Mouse (Mus musculus): ENCODE results near the gene Notch2. TPM values are rescaled to one million over a fixed set of nuclear protein-coding genes. Genes with fewer than 3 reads are reported as not detected.

Gene Notch2
- total and polyA plus RNA-seq, 2 experiments from 2014 or later, result 8.1 to 28.4 TPM

DNA sequence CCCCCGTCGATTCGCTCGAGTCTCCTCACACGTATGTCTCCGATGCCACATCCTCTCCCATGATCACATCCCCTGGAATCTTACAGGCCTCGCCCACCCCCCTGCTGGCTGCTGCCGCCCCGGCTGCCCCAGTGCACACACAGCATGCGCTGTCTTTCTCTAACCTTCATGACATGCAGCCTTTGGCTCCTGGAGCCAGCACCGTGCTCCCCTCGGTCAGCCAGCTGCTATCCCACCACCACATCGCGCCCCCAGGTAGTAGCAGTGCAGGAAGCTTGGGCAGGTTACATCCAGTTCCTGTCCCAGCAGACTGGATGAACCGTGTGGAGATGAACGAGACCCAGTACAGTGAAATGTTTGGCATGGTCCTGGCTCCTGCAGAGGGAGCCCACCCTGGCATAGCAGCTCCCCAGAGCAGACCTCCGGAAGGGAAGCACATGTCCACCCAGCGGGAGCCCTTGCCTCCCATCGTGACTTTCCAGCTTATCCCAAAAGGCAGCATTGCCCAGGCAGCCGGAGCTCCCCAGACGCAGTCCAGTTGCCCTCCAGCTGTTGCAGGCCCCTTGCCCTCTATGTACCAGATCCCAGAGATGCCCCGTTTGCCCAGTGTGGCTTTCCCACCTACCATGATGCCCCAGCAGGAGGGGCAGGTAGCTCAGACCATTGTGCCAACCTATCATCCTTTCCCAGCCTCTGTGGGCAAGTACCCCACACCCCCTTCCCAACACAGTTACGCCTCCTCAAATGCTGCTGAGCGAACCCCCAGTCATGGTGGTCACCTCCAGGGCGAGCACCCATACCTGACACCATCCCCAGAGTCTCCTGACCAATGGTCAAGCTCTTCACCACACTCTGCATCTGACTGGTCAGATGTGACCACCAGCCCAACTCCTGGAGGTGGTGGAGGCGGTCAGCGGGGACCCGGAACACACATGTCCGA is 133.4 kb downstream of the Notch2 start:
- DNase-seq, result no peak
- Histone ChIP-seq H3K9ac (no peak overlapping the region), H3K27ac (ENCODE audit: low read depth, low read length) (no peak overlapping the region), H3K36me3 (ENCODE audit: insufficient read depth) (peaks cover 28% of the 10 kb centered on the region), H3K4me3 (ENCODE audit: low read depth, low read length) (no peak overlapping the region), H3K4me1 (ENCODE audit: insufficient read depth) (no peaks in the 10 kb centered on the region), H3K27me3 (ENCODE audit: insufficient read depth, low read length) (no peaks in the 10 kb centered on the region), H3K9me3 (ENCODE audit: low read length) (no peaks in the 10 kb centered on the region), H3K4me2 (ENCODE audit: low read depth) (no peak overlapping the region)
- WGBS, result 94% methylated on average over 29 of the region's 29 CpGs
- no peak for ATAC-seq
- TF ChIP-seq CTCF (IDR thresholded peaks at IDR 0.05; ENCODE audit: low read depth), result no peak

DNA sequence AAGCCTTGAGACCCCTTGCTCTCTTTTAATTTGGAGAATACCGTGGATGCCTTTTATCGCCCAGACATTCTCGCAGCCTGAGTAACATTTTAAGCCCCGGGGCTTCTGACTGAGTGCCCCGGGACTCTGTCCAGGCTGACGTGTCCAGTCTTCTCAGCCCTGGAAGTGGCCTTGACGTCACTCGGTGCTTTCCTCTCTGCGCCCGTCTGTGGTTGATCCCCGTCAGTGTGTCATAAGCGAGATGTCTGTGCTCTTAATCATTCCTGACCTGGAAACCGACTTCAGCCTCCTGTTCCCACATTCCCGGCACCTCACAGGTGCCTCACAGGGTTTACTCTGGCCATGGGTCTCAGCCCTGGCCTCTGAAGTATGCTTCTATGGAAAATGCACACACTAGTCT is 134.4 kb downstream of the Notch2 start:
- 92% methylated on average over 14 of the region's 14 CpGs for WGBS
- Histone ChIP-seq H3K4me2 (ENCODE audit: low read depth) (no peak overlapping the region), H3K9ac (no peak overlapping the region), H3K27me3 (ENCODE audit: insufficient read depth, low read length) (no peaks in the 10 kb centered on the region), H3K4me3 (ENCODE audit: low read depth, low read length) (no peak overlapping the region), H3K27ac (ENCODE audit: low read depth, low read length) (no peak overlapping the region), H3K36me3 (ENCODE audit: insufficient read depth) (peaks cover 24% of the 10 kb centered on the region), H3K4me1 (ENCODE audit: insufficient read depth) (no peaks in the 10 kb centered on the region), H3K9me3 (ENCODE audit: low read length) (no peaks in the 10 kb centered on the region)
- TF ChIP-seq CTCF (IDR thresholded peaks at IDR 0.05; ENCODE audit: low read depth), result no peak
- DNase-seq (no peak), ATAC-seq (no peak)

DNA sequence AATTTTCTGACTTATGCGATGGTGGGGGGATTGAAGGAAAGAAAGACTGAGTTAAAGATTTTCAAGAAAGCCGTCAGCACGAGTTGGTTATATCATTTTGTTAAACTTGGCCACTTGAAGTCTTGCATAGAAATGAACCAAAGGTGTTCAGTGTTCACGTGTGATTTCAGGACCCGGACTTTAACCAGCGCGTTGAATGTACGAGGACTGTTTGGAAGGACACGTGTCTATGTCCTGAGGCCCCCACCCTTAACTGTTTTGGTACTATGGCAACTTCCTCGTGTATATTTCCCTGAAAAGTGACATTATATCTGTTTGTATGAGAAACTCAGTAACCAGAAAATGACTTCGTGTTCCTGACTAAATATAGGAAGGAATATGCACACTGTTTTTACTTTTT is 136.6 kb downstream of the Notch2 start:
- 0 out of 2 replicates have a peak, but pooled peaks cover 14% of the 10 kb centered on the region for H3K36me3 ChIP-seq (ENCODE audit: insufficient read depth)
- WGBS, result 96% methylated on average over 11 of the region's 11 CpGs
- no peaks in the 10 kb centered on the region for H3K9me3 ChIP-seq (ENCODE audit: low read length)
- DNase-seq (no peak), ATAC-seq (no peak)
- no peak overlapping the region for H3K4me2 ChIP-seq (ENCODE audit: low read depth)
- no peak for TF ChIP-seq CTCF (IDR thresholded peaks at IDR 0.05; ENCODE audit: low read depth)
- no peak overlapping the region for H3K27ac ChIP-seq (ENCODE audit: low read depth, low read length)
- no peak overlapping the region for H3K9ac ChIP-seq
- no peaks in the 10 kb centered on the region for H3K27me3 ChIP-seq (ENCODE audit: insufficient read depth, low read length)
- H3K4me3 ChIP-seq (ENCODE audit: low read depth, low read length), result no peak overlapping the region
- H3K4me1 ChIP-seq (ENCODE audit: insufficient read depth), result no peaks in the 10 kb centered on the region

DNA sequence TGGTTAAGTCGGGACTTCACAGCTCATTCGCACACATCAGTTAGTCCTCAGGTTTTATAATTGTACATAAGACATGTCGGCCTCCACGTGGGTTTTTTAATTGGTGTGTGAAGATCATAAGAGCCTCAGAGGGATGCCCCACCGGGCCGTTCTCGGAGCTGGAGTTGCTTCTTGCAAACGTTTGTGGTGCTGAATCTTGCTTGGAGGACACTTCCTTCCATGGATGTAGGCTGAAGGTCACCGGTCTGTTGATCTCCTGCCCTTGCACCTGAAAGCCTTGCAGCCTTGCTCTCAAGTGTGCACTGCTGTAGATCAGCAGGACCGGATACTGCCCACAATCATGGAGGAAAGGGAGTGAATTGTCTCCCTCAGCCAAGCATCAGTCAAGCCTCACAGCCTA is 137.7 kb downstream of the Notch2 start:
- H3K27ac ChIP-seq (ENCODE audit: low read depth, low read length), result no peak overlapping the region
- no peaks in the 10 kb centered on the region for H3K27me3 ChIP-seq (ENCODE audit: insufficient read depth, low read length)
- WGBS, result 87% methylated on average over 10 of the region's 10 CpGs
- no peak overlapping the region for H3K9ac ChIP-seq
- 0 out of 2 replicates have a peak, but pooled peaks cover 14% of the 10 kb centered on the region for H3K36me3 ChIP-seq (ENCODE audit: insufficient read depth)
- DNase-seq, result no peak
- TF ChIP-seq CTCF (IDR thresholded peaks at IDR 0.05; ENCODE audit: low read depth), result no peak
- no peak overlapping the region for H3K4me3 ChIP-seq (ENCODE audit: low read depth, low read length)
- no peaks in the 10 kb centered on the region for H3K9me3 ChIP-seq (ENCODE audit: low read length)
- no peak for ATAC-seq
- no peak overlapping the region for H3K4me2 ChIP-seq (ENCODE audit: low read depth)
- no peaks in the 10 kb centered on the region for H3K4me1 ChIP-seq (ENCODE audit: insufficient read depth)

DNA sequence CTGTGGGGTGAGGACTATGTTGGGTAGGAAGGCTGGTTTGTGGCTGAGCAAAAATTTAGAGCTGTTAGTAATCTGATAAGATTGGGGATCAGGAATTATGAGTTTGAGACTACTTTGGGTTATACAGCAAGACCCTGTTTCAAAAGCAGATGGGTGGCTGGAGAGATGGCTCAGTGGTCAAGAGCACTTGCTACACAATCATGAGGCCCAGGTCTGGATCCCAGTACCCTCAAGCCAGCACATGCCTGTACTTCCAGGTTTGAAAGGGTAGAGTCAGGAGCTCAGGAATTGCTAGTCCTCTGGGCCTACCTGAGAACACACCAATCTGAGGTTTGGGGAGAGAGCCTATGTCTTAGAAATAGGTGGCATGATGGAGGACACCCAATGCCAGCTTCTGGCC is 140.1 kb downstream of the Notch2 start:
- Histone ChIP-seq H3K9me3 (ENCODE audit: low read length) (no peaks in the 10 kb centered on the region), H3K4me1 (ENCODE audit: insufficient read depth) (no peaks in the 10 kb centered on the region), H3K9ac (no peak overlapping the region), H3K36me3 (ENCODE audit: insufficient read depth) (0 out of 2 replicates have a peak, but pooled peaks cover 2% of the 10 kb centered on the region), H3K4me3 (ENCODE audit: low read depth, low read length) (no peak overlapping the region), H3K27ac (ENCODE audit: low read depth, low read length) (no peak overlapping the region), H3K27me3 (ENCODE audit: insufficient read depth, low read length) (no peaks in the 10 kb centered on the region), H3K4me2 (ENCODE audit: low read depth) (no peak overlapping the region)
- no peak for DNase-seq
- no peak for TF ChIP-seq CTCF (IDR thresholded peaks at IDR 0.05; ENCODE audit: low read depth)
- ATAC-seq, result no peak

DNA sequence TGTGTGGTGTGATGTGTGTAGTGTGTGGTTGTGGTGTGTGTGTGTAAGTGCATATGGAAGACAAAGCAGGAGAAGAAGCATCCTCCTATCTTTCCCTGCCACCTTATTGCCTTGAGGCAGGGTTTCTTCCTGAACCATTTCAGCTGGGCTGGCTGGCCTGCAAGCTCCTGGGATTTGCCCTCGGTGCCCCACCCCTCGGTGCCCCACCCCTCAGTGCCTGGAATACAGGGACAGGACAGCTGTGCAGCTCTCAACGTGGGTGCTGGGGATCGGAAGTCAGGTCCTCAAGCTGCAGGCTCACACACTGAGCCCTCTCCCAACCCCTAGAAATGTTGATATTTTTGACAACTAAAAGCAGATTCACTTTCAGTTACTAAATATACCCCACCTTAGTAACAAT is 142.8 kb downstream of the Notch2 start:
- no peak overlapping the region for H3K27ac ChIP-seq (ENCODE audit: low read depth, low read length)
- no peak for ATAC-seq
- H3K4me2 ChIP-seq (ENCODE audit: low read depth), result no peak overlapping the region
- TF ChIP-seq CTCF (IDR thresholded peaks at IDR 0.05; ENCODE audit: low read depth), result no peak
- H3K27me3 ChIP-seq (ENCODE audit: insufficient read depth, low read length), result no peaks in the 10 kb centered on the region
- H3K9ac ChIP-seq, result no peak overlapping the region
- H3K4me1 ChIP-seq (ENCODE audit: insufficient read depth), result no peaks in the 10 kb centered on the region
- H3K9me3 ChIP-seq (ENCODE audit: low read length), result no peaks in the 10 kb centered on the region
- no peaks in the 10 kb centered on the region for H3K36me3 ChIP-seq (ENCODE audit: insufficient read depth)
- WGBS, result 52% methylated on average over 4 of the region's 4 CpGs
- no peak for DNase-seq
- no peak overlapping the region for H3K4me3 ChIP-seq (ENCODE audit: low read depth, low read length)

DNA sequence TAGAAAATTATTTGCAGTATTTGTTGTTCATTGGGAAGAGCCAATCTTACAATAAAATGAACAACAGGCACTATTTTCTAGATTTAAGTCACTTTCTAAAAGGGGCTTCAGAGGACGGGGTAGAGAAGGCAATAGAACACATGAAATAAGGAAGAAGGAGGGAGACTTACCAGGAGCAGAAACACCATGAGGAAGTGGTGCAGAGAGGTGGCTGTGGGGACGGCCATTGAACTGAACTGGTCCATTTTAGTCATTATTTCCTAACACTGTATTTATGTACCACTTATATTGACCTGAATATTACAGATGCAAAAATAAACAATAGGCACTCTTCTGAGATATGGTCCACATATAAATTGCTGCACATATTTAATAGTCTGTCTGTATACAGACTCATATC is 143.7 kb downstream of the Notch2 start:
- H3K9ac ChIP-seq, result no peak overlapping the region
- H3K4me2 ChIP-seq (ENCODE audit: low read depth), result no peak overlapping the region
- H3K27ac ChIP-seq (ENCODE audit: low read depth, low read length), result no peak overlapping the region
- no peaks in the 10 kb centered on the region for H3K4me1 ChIP-seq (ENCODE audit: insufficient read depth)
- no peak for TF ChIP-seq CTCF (IDR thresholded peaks at IDR 0.05; ENCODE audit: low read depth)
- no peaks in the 10 kb centered on the region for H3K9me3 ChIP-seq (ENCODE audit: low read length)
- WGBS, result 67% methylated on average over 2 of the region's 2 CpGs
- H3K27me3 ChIP-seq (ENCODE audit: insufficient read depth, low read length), result no peaks in the 10 kb centered on the region
- no peaks in the 10 kb centered on the region for H3K36me3 ChIP-seq (ENCODE audit: insufficient read depth)
- H3K4me3 ChIP-seq (ENCODE audit: low read depth, low read length), result no peak overlapping the region
- ATAC-seq (no peak), DNase-seq (no peak)
